Mouse (Mus musculus): ENCODE results near the gene Smyd2.

GRCm38 (mm10) chr1:189879212-189879611 is 43.0 kb downstream of the Smyd2 start:
- no peak for TF ChIP-seq CTCF (IDR thresholded peaks at IDR 0.05 in 2 of 3, conservative IDR thresholded peaks at IDR 0.05 in 1 of 3; ENCODE audit: control insufficient read depth in 1 of 3, insufficient read depth in 1 of 3, low read depth in 2 of 3, low read length in 3 of 3, poor library complexity in 1 of 3, severe bottlenecking in 1 of 3)
- TF ChIP-seq POLR2A (IDR thresholded peaks at IDR 0.05; ENCODE audit: control insufficient read depth in 1 of 2, insufficient read depth in 1 of 2, low read depth in 1 of 2, low read length in 2 of 2, poor library complexity in 1 of 2): no peak
- TF ChIP-seq ZNF384 (IDR thresholded peaks at IDR 0.05; ENCODE audit: low read depth, low read length): no peak
- no peak for TF ChIP-seq UBTF (IDR thresholded peaks at IDR 0.05; ENCODE audit: borderline replicate concordance, insufficient read depth, low read depth, low read length)
- no peak for TF ChIP-seq ZC3H11A (IDR thresholded peaks at IDR 0.05; ENCODE audit: low read depth, low read length)
- TF ChIP-seq HCFC1 (IDR thresholded peaks at IDR 0.05; ENCODE audit: low read depth, low read length): no peak
- no peak for TF ChIP-seq NRF1 (IDR thresholded peaks at IDR 0.05; ENCODE audit: insufficient read depth, low read depth, low read length, poor library complexity, severe bottlenecking)
- no peak for TF ChIP-seq MAFK (IDR thresholded peaks at IDR 0.05; ENCODE audit: borderline replicate concordance, low read depth, low read length)
- no peak for TF ChIP-seq CHD1 (IDR thresholded peaks at IDR 0.05; ENCODE audit: low read depth, low read length)
- TF ChIP-seq NELFE (IDR thresholded peaks at IDR 0.05; ENCODE audit: low read depth, low read length): no peak
- TF ChIP-seq EP300 (IDR thresholded peaks at IDR 0.05; ENCODE audit: low read depth in 1 of 2, low read length in 2 of 2): no peak
- TF ChIP-seq TCF12 (IDR thresholded peaks at IDR 0.05; ENCODE audit: low read depth, low read length): no peak
- TF ChIP-seq MAZ (IDR thresholded peaks at IDR 0.05; ENCODE audit: low read depth, low read length): no peak
- no peak for TF ChIP-seq TAL1 (IDR thresholded peaks at IDR 0.05; ENCODE audit: low read length)

Measured in MEL (cell line).